14 mouse cellular contexts compared by ENCODE assay signal in genomic region chr11:97958641-97959299, GRCm38 (mm10). TPM values are rescaled to one million over a fixed set of nuclear protein-coding genes. Genes with fewer than 3 reads are reported as not detected.
DNase-seq lines count a peak whose midpoint lies in the region; ATAC-seq and TF ChIP-seq lines count a peak whose summit lies in the region.
"Had no signal": no experiment of that assay in that cellular context is flagged by ENCODE, and none has a peak within 500 bp of the region (broad histone marks: within the 10 kb centered on the region; RNA-seq: fewer than 3 reads in every experiment).

No protein-coding gene starts in this region.

- H3K9me3 ChIP-seq in forebrain, embryonic 14.5 days (replicated peaks; ENCODE audit: control insufficient read depth, low read length) = no peaks in the 10 kb centered on the region
- H3K9me3 ChIP-seq in forebrain, embryonic 11.5 days (ENCODE audit: control insufficient read depth, low read length) = no peaks in the 10 kb centered on the region
- no peaks in the 10 kb centered on the region for H3K9me3 ChIP-seq in ES-E14 (ENCODE audit: control insufficient read depth, insufficient read depth, low read depth, low read length)
- H3K9me3 ChIP-seq: heart, embryonic 15.5 days; lung, embryonic 15.5 days had no signal

- no peaks in the 10 kb centered on the region for H3K36me3 ChIP-seq in forebrain, embryonic 14.5 days (ENCODE audit: control insufficient read depth, insufficient read depth, low read length)
- H3K36me3 ChIP-seq in forebrain, embryonic 11.5 days (ENCODE audit: control insufficient read depth, insufficient read depth, low read length) = no peaks in the 10 kb centered on the region
- H3K36me3 ChIP-seq in ES-E14 (ENCODE audit: control insufficient read depth, insufficient read depth, low read length, poor library complexity, severe bottlenecking) = no peaks in the 10 kb centered on the region; the same call in 1 of the 2 replicates
- H3K36me3 ChIP-seq: heart, embryonic 15.5 days; lung, embryonic 15.5 days had no signal

- in situ Hi-C loops in ES-E14 (cut with MboI; ENCODE audit: low sequenced_read_pairs in 2 of 2, unreplicated experiment in 2 of 2) = no loop called here

- 0 out of 2 replicates have a peak overlapping the region, but pooled peaks have one; percentile 17 for H3K9ac ChIP-seq in forebrain, embryonic 14.5 days (ENCODE audit: low read length)
- H3K9ac ChIP-seq in forebrain, embryonic 11.5 days (ENCODE audit: low read length) = no peak overlapping the region
- H3K9ac ChIP-seq in ES-E14 (ENCODE audit: insufficient read depth, low read depth, low read length, poor library complexity, severe bottlenecking) = no peak overlapping the region
- H3K9ac ChIP-seq: heart, embryonic 15.5 days; lung, embryonic 15.5 days had no signal

- no peaks in the 10 kb centered on the region for H3K27me3 ChIP-seq in forebrain, embryonic 14.5 days (replicated peaks; ENCODE audit: control insufficient read depth, insufficient read depth, low read length)
- no peaks in the 10 kb centered on the region for H3K27me3 ChIP-seq in forebrain, embryonic 11.5 days (ENCODE audit: control insufficient read depth, insufficient read depth, low read length)
- H3K27me3 ChIP-seq: lung, embryonic 15.5 days had no signal

- no peak overlapping the region for H3K4me3 ChIP-seq in forebrain, embryonic 14.5 days (ENCODE audit: low read depth, low read length)
- H3K4me3 ChIP-seq in forebrain, embryonic 11.5 days (ENCODE audit: low read depth, low read length) = no peak overlapping the region
- no peak overlapping the region for H3K4me3 ChIP-seq in left cerebral cortex, adult 2 months
- H3K4me3 ChIP-seq in ES-E14 (ENCODE audit: insufficient read depth in 1 of 2, low read depth in 1 of 2, low read length in 2 of 2, poor library complexity in 1 of 2, severe bottlenecking in 1 of 2) = no peak overlapping the region
- H3K4me3 ChIP-seq: heart, embryonic 15.5 days; lung, embryonic 15.5 days had no signal

- no peak overlapping the region for H3K27ac ChIP-seq in forebrain, embryonic 14.5 days (ENCODE audit: low read depth, low read length)
- no peak overlapping the region for H3K27ac ChIP-seq in forebrain, embryonic 11.5 days (ENCODE audit: low read depth, low read length)
- H3K27ac ChIP-seq in left cerebral cortex, adult 2 months = peak overlapping the region; percentile 57
- no peak overlapping the region for H3K27ac ChIP-seq in ES-E14 (ENCODE audit: insufficient read depth, low read depth, low read length, poor library complexity, severe bottlenecking)
- H3K27ac ChIP-seq: heart, embryonic 15.5 days; lung, embryonic 15.5 days had no signal

- 75% methylated on average over 7 of the region's 7 CpGs for WGBS in forebrain, embryonic 14.5 days
- WGBS in forebrain, embryonic 11.5 days = 87% methylated on average over 7 of the region's 7 CpGs

- no peak for ATAC-seq in forebrain, embryonic 14.5 days
- ATAC-seq in forebrain, embryonic 11.5 days (replicated peaks; ENCODE audit: low FRiP score) = no peak

- intact Hi-C loops in left cerebral cortex, adult 2 months (cut with DNase I) = no loop called here

- no peak overlapping the region for H3K4me2 ChIP-seq in forebrain, embryonic 14.5 days (ENCODE audit: low read length)
- H3K4me2 ChIP-seq in forebrain, embryonic 11.5 days (ENCODE audit: low read depth, low read length, severe bottlenecking) = no peak overlapping the region
- H3K4me2 ChIP-seq: heart, embryonic 15.5 days; lung, embryonic 15.5 days had no signal

- no peaks in the 10 kb centered on the region for H3K4me1 ChIP-seq in forebrain, embryonic 14.5 days (ENCODE audit: control insufficient read depth, insufficient read depth, low read length)
- no peaks in the 10 kb centered on the region for H3K4me1 ChIP-seq in forebrain, embryonic 11.5 days (replicated peaks; ENCODE audit: control insufficient read depth, insufficient read depth, low read length)
- peaks cover 3 to 19% of the 10 kb centered on the region in 2 experiments; a peak in 3 of 4 replicates for H3K4me1 ChIP-seq in ES-E14 (ENCODE audit: control insufficient read depth in 2 of 2, insufficient read depth in 2 of 2, low read length in 2 of 2, poor library complexity in 1 of 2)

- no peak for DNase-seq in forebrain, embryonic 14.5 days (ENCODE audit: low spot score)
- DNase-seq in forebrain, embryonic 11.5 days (ENCODE audit: low spot score) = no peak
- no peak for DNase-seq in left cerebral cortex, adult 2 months (ENCODE audit: extremely low spot score in 1 of 2, low spot score in 2 of 2)
- no peak for DNase-seq in left cerebral cortex, adult 9 months (ENCODE audit: low spot score in 2 of 2)
- DNase-seq in ES-E14 (ENCODE audit: low read depth, low spot score) = no peak
- peak; percentile 60 for DNase-seq in induced T-regulatory cell, adult 2 months (ENCODE audit: low read depth)
- DNase-seq in natural killer cell, adult 2 months (ENCODE audit: low spot score in 2 of 2) = no peak
- no peak for DNase-seq in frontal cortex, postnatal 14 days (ENCODE audit: low spot score in 2 of 2)
- DNase-seq: cerebellum, postnatal 14 days; heart, adult 18-20 months; right cerebral cortex, postnatal 25 days had no signal

- no peak for TF ChIP-seq CTCF in left cerebral cortex, adult 2 months (IDR thresholded peaks at IDR 0.05)

TF ChIP-seq in ES-E14, 5 proteins besides CTCF, POLR2A, EP300 and RAD21:
- no peak for TF ChIP-seq HCFC1 (IDR thresholded peaks at IDR 0.05; ENCODE audit: borderline replicate concordance, insufficient read depth, low read length)
- no peak for TF ChIP-seq ZC3H11A (IDR thresholded peaks at IDR 0.05; ENCODE audit: borderline replicate concordance, low read depth, low read length)
- TF ChIP-seq CHD2 (IDR thresholded peaks at IDR 0.05; ENCODE audit: low read depth, low read length) = no peak
- TF ChIP-seq MAFK (IDR thresholded peaks at IDR 0.05; ENCODE audit: insufficient read depth, low read depth, low read length) = 0 out of 2 replicates have a peak, but pooled peaks have one; percentile 17
- TF ChIP-seq ZNF384 (IDR thresholded peaks at IDR 0.05; ENCODE audit: low read depth, low read length) = no peak

RNA-seq across cellular contexts. Expression of gene Plxdc1, which starts 27.5 kb away (rescaled TPM):
- polyA plus RNA-seq in forebrain, embryonic 14.5 days (2014; fragmentation: Nextera tagmentation; extraction: Ambion mirVana) = 0.48 and 0.84 TPM in 2 replicates
- 0.20 TPM in 1 of 2 replicates, not detected in the other for polyA plus RNA-seq in forebrain, embryonic 11.5 days (2014; fragmentation: Nextera tagmentation; extraction: Ambion mirVana)
- 10 to 100 TPM; 35.2 to 37.1 TPM for total RNA-seq in left cerebral cortex, adult 2 months (2021)
- total RNA-seq in ES-E14 (2012; rRNA removed) = 2.5 and 4.3 TPM in 2 replicates
- polyA plus RNA-seq: neural tube, embryonic 11.5 days had no signal

RNA-seq across cellular contexts. Expression of gene Arl5c, which starts 37.2 kb away (rescaled TPM):
- 2.8 and 4.8 TPM in 2 replicates for polyA plus RNA-seq in forebrain, embryonic 14.5 days (2014; fragmentation: Nextera tagmentation; extraction: Ambion mirVana)
- 10.4 and 12.3 TPM in 2 replicates for polyA plus RNA-seq in forebrain, embryonic 11.5 days (2014; fragmentation: Nextera tagmentation; extraction: Ambion mirVana)
- total RNA-seq in left cerebral cortex, adult 2 months (2021) = 1 to 10 TPM; 1.2 TPM
- 2.9 and 4.4 TPM in 2 replicates for total RNA-seq in ES-E14 (2012; rRNA removed)
